Mouse (Mus musculus) monocyte, adult 5-6 weeks (primary cell): ENCODE measurements at regions not wholly inside any gene's neighbourhood (a gene's known extent, or its start where the extent isn't known, plus 50 kb on each side); places are given as distances from the start of the nearest gene placed in this dataset.

Source experiments
- ATAC-seq: fragments of 153-309, 156-312 bp; replicated peaks from 2 replicates; pipeline ENCODE4 v1.8.0; 2017; ENCODE audit warnings: mild to moderate bottlenecking; ENCODE audit not compliant: low TSS enrichment, insufficient number of reproducible peaks, severe bottlenecking, poor library complexity, low FRiP score

- no peak for ATAC-seq
Measured at GRCm38 (mm10) chr15:6060649-6061048, 238.9 kb upstream of the Dab2 start.

GRCm38 (mm10) chr15:6065100-6065499, 234.5 kb upstream of the Dab2 start:
- no peak for ATAC-seq

- no peak for ATAC-seq
Measured at GRCm38 (mm10) chr15:6067380-6067779, 232.2 kb upstream of the Dab2 start.

- ATAC-seq = no peak
Measured at GRCm38 (mm10) chr15:6068371-6068770, 231.2 kb upstream of the Dab2 start.

- no peak for ATAC-seq
Measured at GRCm38 (mm10) chr15:6071873-6072272, 227.7 kb upstream of the Dab2 start.

GRCm38 (mm10) chr15:6072920-6073319, 226.7 kb upstream of the Dab2 start:
- no peak for ATAC-seq

- 0 out of 2 replicates have a peak, but pooled peaks have one; percentile 27 for ATAC-seq
Measured at GRCm38 (mm10) chr15:6080714-6081635, 218.6 kb upstream of the Dab2 start.

GRCm38 (mm10) chr15:6087208-6087607, 212.4 kb upstream of the Dab2 start:
- peak; percentile 66 for ATAC-seq

- ATAC-seq = no peak
Measured at GRCm38 (mm10) chr15:6088498-6088897, 211.1 kb upstream of the Dab2 start.

- no peak for ATAC-seq
Measured at GRCm38 (mm10) chr15:6129697-6130096, 169.9 kb upstream of the Dab2 start.

- ATAC-seq = no peak
Measured at GRCm38 (mm10) chr15:6132216-6132615, 167.4 kb upstream of the Dab2 start.

- no peak for ATAC-seq
Measured at GRCm38 (mm10) chr15:6145071-6145470, 154.5 kb upstream of the Dab2 start.

- ATAC-seq = no peak
Measured at GRCm38 (mm10) chr15:6154706-6155105, 144.9 kb upstream of the Dab2 start.

GRCm38 (mm10) chr15:6180261-6180660, 119.3 kb upstream of the Dab2 start:
- no peak for ATAC-seq

GRCm38 (mm10) chr15:6183627-6184026, 116.0 kb upstream of the Dab2 start:
- ATAC-seq = no peak

- ATAC-seq = no peak
Measured at GRCm38 (mm10) chr15:6191845-6192244, 107.7 kb upstream of the Dab2 start.

GRCm38 (mm10) chr15:6207239-6207638, 92.3 kb upstream of the Dab2 start:
- ATAC-seq = no peak

GRCm38 (mm10) chr15:6209301-6209700, 90.3 kb upstream of the Dab2 start:
- no peak for ATAC-seq

GRCm38 (mm10) chr15:6218087-6218486, 81.5 kb upstream of the Dab2 start:
- ATAC-seq = no peak

GRCm38 (mm10) chr15:6225227-6225626, 74.4 kb upstream of the Dab2 start:
- no peak for ATAC-seq
